Mouse (Mus musculus) forebrain, embryonic 14.5 days (tissue): ENCODE measurements around the gene Lrriq3. TPM values are rescaled to one million over a fixed set of nuclear protein-coding genes. Genes with fewer than 3 reads are reported as not detected.

Experiments used
- ATAC-seq: fragments of 200-750 bp; cut with Nextera tagmentation; 2 replicates; pipeline ENCODE4 v1.8.0; 2017; ENCODE audit warnings: mild to moderate bottlenecking, moderate library complexity
- DNase-seq: peaks from one replicate; pipeline ENCODE4 v3.0.0-alpha.2; 2015; ENCODE audit warnings: low spot score
- H3K27ac ChIP-seq: fragments of 300-500 bp; sonication (generic); 2 replicates; pipeline ENCODE4 v1.5.1; 2014; ENCODE audit warnings: low read depth, mild to moderate bottlenecking, control low read depth, low read length, moderate library complexity
- H3K27me3 ChIP-seq: fragments of 300-500 bp; sonication (generic); replicated peaks from 2 replicates; pipeline ENCODE4 v1.6.1; 2014; ENCODE audit warnings: low read length, control low read depth, mixed read lengths; ENCODE audit not compliant: control insufficient read depth, insufficient read depth
- H3K36me3 ChIP-seq: fragments of 300-500 bp; sonication (generic); 2 replicates; pipeline ENCODE4 v1.6.1; 2014; ENCODE audit warnings: low read length, control low read depth; ENCODE audit not compliant: control insufficient read depth, insufficient read depth
- H3K4me1 ChIP-seq: fragments of 300-500 bp; sonication (generic); 2 replicates; pipeline ENCODE4 v1.6.1; 2014; ENCODE audit warnings: antibody characterized with exemption, low read length, control low read depth; ENCODE audit not compliant: control insufficient read depth, insufficient read depth
- H3K4me2 ChIP-seq: fragments of 300-500 bp; sonication (generic); 2 replicates; pipeline ENCODE4 v1.6.1; 2014; ENCODE audit warnings: mild to moderate bottlenecking, control low read depth, low read length
- H3K4me3 ChIP-seq: fragments of 300-500 bp; sonication (generic); 2 replicates; pipeline ENCODE4 v1.5.1; 2014; ENCODE audit warnings: low read depth, low read length, control low read depth
- H3K9ac ChIP-seq: fragments of 300-500 bp; sonication (generic); 2 replicates; pipeline ENCODE4 v1.6.1; 2014; ENCODE audit warnings: mild to moderate bottlenecking, low read length, control low read depth, moderate library complexity
- H3K9me3 ChIP-seq: fragments of 300-500 bp; sonication (generic); replicated peaks from 2 replicates; pipeline ENCODE4 v1.6.1; 2016; ENCODE audit warnings: low read length, control low read depth, mixed read lengths; ENCODE audit not compliant: control insufficient read depth
- WGBS: fragments of 180-500 bp; shearing (Covaris S2); extraction: QIAGEN DNeasy Blood & Tissue Kit; methylation state at CpG from one replicate; pipeline ENCODE4 v1.1.7; 2014; 5-methylcytosine and 5-hydroxymethylcytosine counted together
- polyA plus RNA-seq: library from polyadenylated mRNA; unstranded; fragments of >200 nt; fragmentation: Nextera tagmentation; extraction: Ambion mirVana; gene quantifications from 2 replicates; pipeline ENCODE4 v1.2.1, GENCODE M21; 2014

Gene Lrriq3
- 1.2 and 1.8 TPM in 2 replicates for polyA plus RNA-seq

DNA sequence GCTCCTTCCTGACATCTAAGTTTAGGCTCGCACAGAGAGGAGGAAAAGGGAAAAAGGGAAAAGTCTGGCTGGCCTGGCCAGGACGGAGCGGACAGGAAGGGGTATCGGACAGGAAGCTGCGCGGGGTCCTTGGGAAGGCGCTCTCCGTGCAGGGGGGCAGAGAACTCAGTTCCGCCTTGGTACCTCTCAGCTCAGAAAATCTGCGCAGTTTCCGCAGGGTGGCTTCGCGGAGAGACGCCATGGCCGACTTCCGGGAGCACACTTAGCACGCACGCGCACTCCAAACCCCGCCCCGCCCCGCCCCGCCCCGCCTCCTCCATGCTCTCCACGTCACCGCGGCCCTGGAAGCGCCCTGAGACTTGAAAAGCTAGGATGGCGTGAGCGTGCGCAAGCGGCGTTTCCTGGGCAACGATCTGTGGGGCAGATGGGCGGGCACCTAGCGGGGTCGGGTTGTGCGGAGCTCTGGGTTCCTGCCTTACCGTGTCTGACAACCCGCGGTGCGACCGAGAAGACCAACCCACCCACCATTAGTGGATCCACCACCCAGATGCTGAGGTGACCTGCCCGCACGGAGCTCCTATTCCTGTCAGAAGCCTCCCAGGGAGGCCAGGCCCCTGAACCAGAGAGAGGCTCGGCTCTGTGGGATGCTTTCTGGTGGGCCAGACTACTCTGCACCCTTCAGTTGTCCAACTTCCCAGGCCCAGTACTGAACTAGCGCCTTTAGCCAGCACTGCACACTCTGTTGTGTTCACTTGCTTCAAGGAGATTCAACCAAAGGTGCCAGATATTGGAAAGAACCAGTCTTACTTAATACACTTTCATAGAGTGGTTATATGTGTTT is at the start of gene Lrriq3, which contains the start of gene Fpgt:
Lrriq3 (plus strand) TSS at position 319 of the 841 bp plus-strand sequence.
Fpgt (minus strand) TSS at position 288 of the 841 bp plus-strand sequence.
- Histone ChIP-seq H3K4me3 (peak within 1 kb of the TSS; percentile 40), H3K4me1 (peaks cover 6% of the 10 kb centered on the region; the same call in 1 of the 2 replicates), H3K9me3 (no peaks in the 10 kb centered on the region), H3K4me2 (peak within 1 kb of the TSS; percentile 62), H3K36me3 (peaks cover 7% of the 10 kb centered on the region; the same call in 1 of the 2 replicates), H3K9ac (peak within 1 kb of the TSS; percentile 78), H3K27me3 (no peaks in the 10 kb centered on the region), H3K27ac (peak within 1 kb of the TSS; percentile 85)
- ATAC-seq, result peak; percentile 99
- DNase-seq, result peak; percentile 95
- 1% methylated on average over 47 of the region's 47 CpGs for WGBS

DNA sequence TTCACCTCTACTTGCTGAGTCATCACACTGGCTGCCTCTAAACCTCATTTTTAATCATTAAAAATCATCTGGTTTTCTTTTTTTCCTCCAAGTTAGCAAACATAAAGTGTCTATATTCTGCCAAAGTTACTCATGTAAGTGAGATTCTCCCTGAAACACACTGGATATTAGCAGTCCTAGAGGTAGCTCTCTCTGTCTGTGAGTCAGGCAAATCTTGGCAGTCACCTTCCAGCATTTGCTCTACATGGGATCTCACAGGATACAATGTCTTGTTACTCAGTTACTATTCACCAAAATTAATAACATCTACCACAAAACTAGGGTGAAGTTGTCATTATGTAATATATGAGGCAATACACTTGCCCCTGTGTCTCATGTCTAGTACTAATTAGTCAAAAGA is 41.2 kb upstream of the Lrriq3 start:
- Histone ChIP-seq H3K27ac (no peak overlapping the region), H3K4me1 (no peaks in the 10 kb centered on the region), H3K9me3 (no peaks in the 10 kb centered on the region), H3K4me3 (no peak overlapping the region), H3K4me2 (no peak overlapping the region), H3K36me3 (no peaks in the 10 kb centered on the region), H3K9ac (no peak overlapping the region), H3K27me3 (no peaks in the 10 kb centered on the region)
- DNase-seq, result no peak
- no peak for ATAC-seq

DNA sequence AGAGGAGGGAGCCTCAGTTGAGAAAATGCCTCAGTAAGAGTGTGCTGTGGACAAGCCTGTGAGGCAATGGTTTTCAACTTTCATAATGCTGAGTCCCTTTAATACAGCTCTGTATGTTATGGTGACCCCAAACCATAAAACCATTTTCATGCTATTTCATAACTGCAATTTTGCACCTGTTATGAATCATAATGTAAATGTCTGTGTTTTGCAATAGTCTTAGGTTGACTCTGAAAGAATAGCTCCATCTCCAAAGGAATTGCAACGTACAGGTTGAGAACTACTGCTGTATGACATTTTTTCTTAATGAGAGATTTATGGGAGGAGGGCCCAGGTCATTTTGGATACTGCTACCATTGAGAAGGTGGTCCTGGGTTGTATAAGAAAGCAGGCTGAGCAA is 40.0 kb upstream of the Lrriq3 start:
- WGBS, result 74% methylated on average over 1 of the region's 1 CpGs
- H3K4me3 ChIP-seq, result no peak overlapping the region

DNA sequence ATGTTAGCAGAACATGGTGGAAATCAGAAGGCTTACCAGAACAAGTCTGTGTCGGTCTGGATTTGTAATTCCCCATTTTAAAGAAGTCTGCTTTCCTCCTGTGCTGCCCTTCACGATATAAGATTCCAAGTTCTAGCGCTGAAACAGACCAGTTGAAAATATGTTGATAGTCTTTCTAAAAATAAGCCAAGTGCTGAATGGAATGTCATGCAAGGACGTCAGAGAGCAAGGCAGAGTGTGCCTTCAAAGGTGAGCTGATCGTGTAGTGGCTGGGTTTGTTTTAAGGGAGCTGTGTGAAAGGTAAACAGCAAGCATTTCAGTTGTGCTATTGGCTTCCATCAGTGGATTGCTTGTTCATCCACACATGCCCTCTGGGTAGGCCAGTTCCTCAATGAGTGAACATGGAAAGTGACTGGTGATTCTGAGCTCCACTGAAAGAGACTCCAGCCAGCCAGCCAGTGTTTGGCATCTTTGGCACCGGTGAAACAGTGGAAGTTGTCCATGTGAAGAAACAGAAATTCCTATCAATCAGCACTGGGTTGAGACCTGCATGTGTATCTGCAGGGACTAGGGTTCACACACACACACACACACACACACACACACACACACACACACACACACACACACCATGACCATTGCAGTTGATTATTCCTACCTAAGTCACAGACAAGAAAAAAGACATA is 37.9 kb upstream of the Lrriq3 start, which contains the start of gene Tnni3k:
Tnni3k (minus strand) TSS at position 177 of the 686 bp plus-strand sequence.
- H3K9ac ChIP-seq, result no peak within 1 kb of the TSS
- 82% methylated on average over 6 of the region's 6 CpGs for WGBS
- DNase-seq, result no peak
- no peaks in the 10 kb centered on the region for H3K27me3 ChIP-seq
- no peaks in the 10 kb centered on the region for H3K9me3 ChIP-seq
- H3K4me2 ChIP-seq, result no peak within 1 kb of the TSS
- no peak within 1 kb of the TSS for H3K27ac ChIP-seq
- no peak for ATAC-seq
- H3K36me3 ChIP-seq, result no peaks in the 10 kb centered on the region
- no peak within 1 kb of the TSS for H3K4me3 ChIP-seq
- H3K4me1 ChIP-seq, result no peaks in the 10 kb centered on the region

More for the DNA sequence above, 40.0 kb upstream of the Lrriq3 start:
- no peaks in the 10 kb centered on the region for H3K4me1 ChIP-seq
- no peak overlapping the region for H3K9ac ChIP-seq
- no peak for ATAC-seq
- DNase-seq, result no peak
- no peak overlapping the region for H3K4me2 ChIP-seq
- H3K27me3 ChIP-seq, result no peaks in the 10 kb centered on the region
- no peaks in the 10 kb centered on the region for H3K9me3 ChIP-seq
- no peak overlapping the region for H3K27ac ChIP-seq
- no peaks in the 10 kb centered on the region for H3K36me3 ChIP-seq

DNA sequence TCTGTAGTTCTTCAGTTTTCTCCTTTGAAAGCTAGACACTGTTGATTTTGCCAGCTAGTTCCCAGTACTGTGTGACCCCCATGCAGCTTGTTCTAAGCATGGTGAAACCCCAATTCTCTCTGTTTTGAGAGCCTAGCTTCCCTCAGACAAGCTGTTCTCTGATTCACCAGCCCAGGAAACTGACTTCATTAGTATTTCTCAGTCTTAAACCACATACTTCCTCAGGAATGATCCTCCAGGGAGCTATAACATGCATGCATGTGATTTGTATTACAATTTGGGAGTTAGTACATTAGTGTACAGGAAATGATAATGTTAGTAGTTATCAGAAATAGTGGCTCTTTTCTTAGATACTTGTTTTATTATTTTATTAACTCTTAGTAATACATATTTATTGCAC is 36.6 kb upstream of the Lrriq3 start:
- Histone ChIP-seq H3K27me3 (no peaks in the 10 kb centered on the region), H3K4me1 (no peaks in the 10 kb centered on the region), H3K9ac (no peak overlapping the region), H3K4me2 (no peak overlapping the region), H3K27ac (no peak overlapping the region), H3K36me3 (no peaks in the 10 kb centered on the region), H3K9me3 (no peaks in the 10 kb centered on the region), H3K4me3 (no peak overlapping the region)
- ATAC-seq (no peak), DNase-seq (no peak)

DNA sequence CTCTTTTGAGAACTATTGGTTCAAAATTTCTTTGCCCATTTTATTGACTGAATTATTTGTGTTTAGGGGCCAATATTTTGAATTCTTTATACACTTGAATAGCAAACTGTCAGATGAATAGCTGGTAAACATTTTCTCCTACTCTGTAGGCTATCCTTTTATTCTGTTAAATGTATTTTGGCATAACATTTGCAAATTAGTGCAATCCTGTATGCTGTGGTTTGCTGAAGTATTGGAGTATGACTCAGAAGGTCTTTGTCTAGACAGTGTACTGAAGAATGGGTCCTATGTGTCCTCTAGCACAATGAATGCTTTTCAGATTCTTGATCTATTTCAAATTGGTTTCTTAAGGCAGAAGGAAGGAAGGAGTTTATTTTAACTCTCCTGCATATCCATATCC is 35.7 kb upstream of the Lrriq3 start:
- no peak for DNase-seq
- Histone ChIP-seq H3K36me3 (no peaks in the 10 kb centered on the region), H3K27ac (no peak overlapping the region), H3K4me3 (no peak overlapping the region), H3K4me2 (no peak overlapping the region), H3K9ac (no peak overlapping the region), H3K9me3 (no peaks in the 10 kb centered on the region), H3K4me1 (no peaks in the 10 kb centered on the region), H3K27me3 (no peaks in the 10 kb centered on the region)
- ATAC-seq, result no peak

DNA sequence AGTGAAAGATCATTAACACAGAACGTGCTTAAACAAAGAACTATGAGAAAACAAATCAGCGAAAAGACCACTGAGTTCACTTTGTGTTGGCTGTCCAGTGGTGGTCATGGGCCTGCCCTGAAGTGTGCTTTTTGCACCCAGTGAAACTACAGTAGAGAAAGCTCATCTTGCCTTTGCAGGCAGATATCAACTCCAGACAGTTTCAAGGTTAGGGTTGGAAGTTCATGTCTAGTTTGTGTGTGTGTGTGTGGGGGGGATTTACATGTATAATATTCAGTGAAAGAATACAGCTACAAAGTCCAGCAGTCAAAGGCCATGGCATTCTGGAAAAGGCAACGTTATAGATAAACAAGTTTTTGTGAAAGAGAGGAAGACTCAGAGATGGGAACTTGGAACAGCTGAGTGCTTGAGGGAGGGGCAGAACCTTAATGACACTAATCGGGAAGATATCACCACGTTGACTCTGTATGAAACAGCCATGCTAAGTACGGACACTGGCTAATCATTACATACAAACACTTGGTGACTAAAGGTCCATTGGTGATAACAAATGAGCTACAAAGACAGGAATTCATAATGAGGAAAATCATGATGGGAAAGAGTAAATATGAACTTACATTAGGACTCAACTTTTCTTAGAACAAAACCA is 34.3 kb upstream of the Lrriq3 start:
- DNase-seq, result no peak
- no peak overlapping the region for H3K9ac ChIP-seq
- WGBS, result 83% methylated on average over 6 of the region's 6 CpGs
- ATAC-seq, result no peak
- no peaks in the 10 kb centered on the region for H3K36me3 ChIP-seq
- H3K27ac ChIP-seq, result no peak overlapping the region
- no peaks in the 10 kb centered on the region for H3K9me3 ChIP-seq
- no peaks in the 10 kb centered on the region for H3K4me1 ChIP-seq
- H3K27me3 ChIP-seq, result no peaks in the 10 kb centered on the region
- no peak overlapping the region for H3K4me2 ChIP-seq
- no peak overlapping the region for H3K4me3 ChIP-seq

DNA sequence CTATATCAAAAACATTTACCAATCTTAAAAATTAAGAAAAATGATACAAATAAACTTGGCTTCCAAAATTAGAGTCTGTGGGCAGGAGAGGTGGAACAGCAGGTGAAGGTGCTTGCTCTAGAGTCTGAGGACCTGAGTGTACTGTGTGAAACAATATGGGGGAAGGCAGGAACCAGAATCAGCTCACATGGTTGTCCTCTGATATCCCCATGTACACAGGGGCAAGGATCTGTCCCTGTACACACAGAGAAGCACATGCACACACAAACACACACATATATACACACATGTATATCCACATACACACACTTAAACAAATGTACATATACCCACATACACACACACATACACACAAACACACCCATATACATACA is 33.8 kb upstream of the Lrriq3 start:
- H3K4me2 ChIP-seq, result no peak overlapping the region
- no peak for ATAC-seq

More for the DNA sequence above, 33.8 kb upstream of the Lrriq3 start:
- Histone ChIP-seq H3K9me3 (no peaks in the 10 kb centered on the region), H3K27me3 (no peaks in the 10 kb centered on the region), H3K4me1 (no peaks in the 10 kb centered on the region), H3K9ac (no peak overlapping the region), H3K4me3 (no peak overlapping the region), H3K36me3 (no peaks in the 10 kb centered on the region), H3K27ac (no peak overlapping the region)
- no peak for DNase-seq
